Mouse (Mus musculus) CH12.LX (cell line): ENCODE measurements around the gene Gm21731.
"Not testable (repeated sequence)": the region's sequence is repeated elsewhere in the genome, so short reads cannot be mapped to it uniquely, and the experiment has no call there.

Source experiments
- BHLHE40 ChIP-seq: IDR thresholded peaks from 2 replicates; pipeline ENCODE4 v1.6.1; 2011; ENCODE audit warnings: mild to moderate bottlenecking, low read depth, low read length, improper control_type of control experiment
- CTCF ChIP-seq, 2 experiments: IDR thresholded peaks in 1 of 2; conservative IDR thresholded peaks in 1 of 2; 2 replicates each; pipeline ENCODE4 v1.5.1; 2011 to 2012; ENCODE audit warnings: low read depth in 2 of 2, low read length in 2 of 2, improper control_type of control experiment in 1 of 2, inconsistent platforms in 1 of 2, mild to moderate bottlenecking in 1 of 2, moderate library complexity in 1 of 2
- HCFC1 ChIP-seq: IDR thresholded peaks from 2 replicates; pipeline ENCODE4 v1.6.1; 2012; ENCODE audit warnings: low read depth, mild to moderate bottlenecking, inconsistent platforms, low read length, improper control_type of control experiment
- MAX ChIP-seq: IDR thresholded peaks from 2 replicates; pipeline ENCODE4 v1.6.1; 2011; ENCODE audit warnings: low read length, improper control_type of control experiment
- MEF2A ChIP-seq: IDR thresholded peaks from 2 replicates; pipeline ENCODE4 v1.6.1; 2014; ENCODE audit warnings: low read depth, mild to moderate bottlenecking, inconsistent platforms, low read length, improper control_type of control experiment, borderline replicate concordance
- MYC ChIP-seq: IDR thresholded peaks from 2 replicates; pipeline ENCODE4 v1.6.1; 2011; ENCODE audit warnings: low read depth, mild to moderate bottlenecking, improper control_type of control experiment, low read length
- NELFE ChIP-seq: IDR thresholded peaks from 2 replicates; pipeline ENCODE4 v1.6.1; 2011; ENCODE audit warnings: low read depth, low read length, improper control_type of control experiment
- NRF1 ChIP-seq: IDR thresholded peaks from 2 replicates; pipeline ENCODE4 v1.6.1; 2014; ENCODE audit warnings: low read depth, mild to moderate bottlenecking, inconsistent platforms, low read length, improper control_type of control experiment, moderate library complexity
- POLR2A ChIP-seq: IDR thresholded peaks from 2 replicates; pipeline ENCODE4 v1.6.1; 2011; ENCODE audit warnings: low read depth, mild to moderate bottlenecking, improper control_type of control experiment, low read length
- SIN3A ChIP-seq: IDR thresholded peaks from 2 replicates; pipeline ENCODE4 v1.6.1; 2012; ENCODE audit warnings: low read length, improper control_type of control experiment, inconsistent platforms
- USF1 ChIP-seq: IDR thresholded peaks from 2 replicates; pipeline ENCODE4 v1.6.1; 2014; ENCODE audit warnings: low read depth, mild to moderate bottlenecking, inconsistent platforms, low read length, improper control_type of control experiment
- USF2 ChIP-seq: conservative IDR thresholded peaks from 2 replicates; pipeline ENCODE4 v1.6.1; 2011; ENCODE audit warnings: low read depth, low read length, improper control_type of control experiment
- ZKSCAN1 ChIP-seq: IDR thresholded peaks from 2 replicates; pipeline ENCODE4 v1.6.1; 2012; ENCODE audit warnings: low read depth, inconsistent platforms, low read length, improper control_type of control experiment, borderline replicate concordance
- ZNF384 ChIP-seq: IDR thresholded peaks from 2 replicates; pipeline ENCODE4 v1.6.1; 2012; ENCODE audit warnings: low read depth, low read length, improper control_type of control experiment, inconsistent platforms

GRCm38 (mm10) chr13:120259718-120260117 lies 20.8 kb downstream of the Gm21731 start:
- not testable (repeated sequence) for TF ChIP-seq USF2; CTCF (conservative IDR thresholded peaks at IDR 0.05 in 1 of 2, IDR thresholded peaks at IDR 0.05 in 1 of 2; ENCODE audit: low read depth in 2 of 2, low read length in 2 of 2); NRF1; USF1; ZKSCAN1; MAX; HCFC1; SIN3A; MYC
- TF ChIP-seq POLR2A (peak; percentile 36), ZNF384 (peak; percentile 68), NELFE (peak; percentile 28; the same call in 1 of the 2 replicates), BHLHE40 (peak; percentile 38; the same call in 1 of the 2 replicates), MEF2A (peak; percentile 74; the same call in 1 of the 2 replicates)
